Comparison of ENCODE assay signal across 25 mouse cellular contexts in the genomic region with DNA sequence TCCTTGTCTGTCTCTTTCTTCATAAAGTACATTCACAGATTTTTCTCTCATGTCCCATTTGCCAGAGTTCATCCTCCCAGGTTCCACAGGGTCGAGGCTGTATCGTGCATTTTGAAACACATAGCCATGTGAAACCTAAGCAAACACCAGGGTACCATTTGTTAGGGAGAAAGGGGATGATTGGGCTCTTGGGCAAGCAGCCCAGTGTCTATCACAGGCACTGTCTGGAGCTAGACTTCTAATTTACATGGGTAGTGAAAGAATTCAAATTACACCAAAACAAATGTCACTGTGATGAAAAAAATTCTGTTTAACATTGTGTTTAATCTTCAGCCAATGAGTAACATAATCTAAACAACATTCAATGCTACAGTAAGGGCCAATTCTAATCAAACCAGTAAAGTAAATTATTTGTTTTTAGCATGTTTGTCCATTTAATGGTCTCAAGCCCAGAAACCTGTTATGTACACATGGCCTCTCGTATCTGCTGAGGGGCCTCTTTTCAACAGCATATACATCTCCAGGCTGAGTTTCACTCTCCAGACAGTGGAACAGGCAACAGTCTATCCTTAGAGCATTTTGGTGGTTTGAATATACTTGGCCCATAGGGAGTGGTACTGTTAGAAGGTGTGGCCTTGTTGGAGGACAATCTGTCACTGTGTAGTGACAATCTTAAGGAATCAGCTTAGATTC.
"Had no signal": no experiment of that assay in that cellular context is flagged by ENCODE, and none has a peak within 500 bp of the region (broad histone marks: within the 10 kb centered on the region; RNA-seq: fewer than 3 reads in every experiment).

No protein-coding gene starts in this region.

- H3K9me3 ChIP-seq: heart, embryonic 13.5 days; heart, embryonic 15.5 days; hindbrain, embryonic 13.5 days; hindbrain, embryonic 15.5 days; kidney, embryonic 15.5 days; limb, embryonic 13.5 days; limb, embryonic 15.5 days had no signal

- H3K27me3 ChIP-seq: heart, embryonic 13.5 days; heart, embryonic 15.5 days; hindbrain, embryonic 13.5 days; hindbrain, embryonic 15.5 days had no signal

- H3K9ac ChIP-seq: heart, embryonic 13.5 days; heart, embryonic 15.5 days; hindbrain, embryonic 13.5 days; hindbrain, embryonic 15.5 days; kidney, embryonic 15.5 days; limb, embryonic 13.5 days; limb, embryonic 15.5 days had no signal

- H3K27ac ChIP-seq: heart, adult 2 months; heart, embryonic 13.5 days; heart, embryonic 15.5 days; hindbrain, embryonic 13.5 days; hindbrain, embryonic 15.5 days; hindbrain, postnatal 0 days; kidney, embryonic 15.5 days; kidney, postnatal 0 days; limb, embryonic 13.5 days; limb, embryonic 15.5 days had no signal

- DNase-seq: gastrocnemius, postnatal 14 days; gastrocnemius, postnatal 36 days; heart, adult 11 months; heart, adult 2 months; heart, postnatal 14 days; heart, postnatal 36 days; kidney, adult 11 months; kidney, adult 2 months; kidney, adult 9 months; kidney, postnatal 14 days; kidney, postnatal 36 days; layer of hippocampus, adult 9-11 months; layer of hippocampus, postnatal 36 days; left cerebral cortex, postnatal 4 days had no signal

- ATAC-seq: hindbrain, postnatal 0 days; intestine, embryonic 16.5 days had no signal

- H3K4me1 ChIP-seq: heart, embryonic 13.5 days; heart, embryonic 15.5 days; hindbrain, embryonic 13.5 days; hindbrain, embryonic 15.5 days; kidney, embryonic 15.5 days; limb, embryonic 13.5 days; limb, embryonic 15.5 days had no signal

- H3K4me2 ChIP-seq: heart, embryonic 11.5 days; heart, embryonic 13.5 days; heart, embryonic 15.5 days; hindbrain, embryonic 13.5 days; hindbrain, embryonic 15.5 days; kidney, embryonic 15.5 days; limb, embryonic 13.5 days; limb, embryonic 15.5 days had no signal

- H3K4me3 ChIP-seq: heart, adult 2 months; heart, embryonic 13.5 days; heart, embryonic 15.5 days; hindbrain, embryonic 13.5 days; hindbrain, embryonic 15.5 days; kidney, embryonic 15.5 days; limb, embryonic 13.5 days; limb, embryonic 15.5 days had no signal

- H3K36me3 ChIP-seq: heart, embryonic 13.5 days; heart, embryonic 15.5 days; hindbrain, embryonic 13.5 days; hindbrain, embryonic 15.5 days; kidney, embryonic 15.5 days; limb, embryonic 13.5 days; limb, embryonic 15.5 days had no signal
